Mouse (Mus musculus) cerebellum, adult 18-20 months (tissue): ENCODE measurements around the gene Hist1h2bf.

Experiments
- DNase-seq, 2 experiments: peaks; one replicate each; pipeline ENCODE4 v3.0.0; 2021

Hist1h2bf gene

DNA sequence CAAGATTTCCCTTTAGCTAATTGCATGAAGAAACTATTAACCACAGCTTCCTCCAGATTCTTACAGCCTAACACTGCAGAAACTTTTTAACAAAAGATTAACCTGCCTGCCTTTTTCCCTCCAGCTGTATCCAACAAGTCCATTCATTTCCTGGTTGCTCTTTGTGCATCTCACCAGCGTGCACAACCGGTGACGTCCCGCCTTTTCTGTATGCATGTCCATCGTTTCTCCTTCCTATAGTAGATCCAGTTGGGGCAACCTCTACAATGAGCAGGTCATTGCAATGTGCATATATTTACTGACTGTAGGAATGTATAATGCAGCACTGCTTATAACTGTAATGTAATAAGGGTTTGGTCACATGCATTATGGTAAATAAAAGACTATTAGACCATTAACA lies 50.0 kb downstream of the Hist1h2bf start:
- no peak for DNase-seq
